Mouse (Mus musculus) embryonic fibroblast, embryonic 13.5 days (primary cell): ENCODE data around the gene Optn.

Source experiments
- CTCF ChIP-seq: IDR thresholded peaks from 2 replicates; pipeline ENCODE4 v1.5.1; 2011; ENCODE audit warnings: mild to moderate bottlenecking, control low read depth, low read length, moderate library complexity, borderline replicate concordance; ENCODE audit not compliant: insufficient read depth
- POLR2A ChIP-seq: IDR thresholded peaks from 2 replicates; pipeline ENCODE4 v1.6.1; 2011; ENCODE audit warnings: low read depth, mild to moderate bottlenecking, control low read depth, low read length, moderate library complexity

DNA sequence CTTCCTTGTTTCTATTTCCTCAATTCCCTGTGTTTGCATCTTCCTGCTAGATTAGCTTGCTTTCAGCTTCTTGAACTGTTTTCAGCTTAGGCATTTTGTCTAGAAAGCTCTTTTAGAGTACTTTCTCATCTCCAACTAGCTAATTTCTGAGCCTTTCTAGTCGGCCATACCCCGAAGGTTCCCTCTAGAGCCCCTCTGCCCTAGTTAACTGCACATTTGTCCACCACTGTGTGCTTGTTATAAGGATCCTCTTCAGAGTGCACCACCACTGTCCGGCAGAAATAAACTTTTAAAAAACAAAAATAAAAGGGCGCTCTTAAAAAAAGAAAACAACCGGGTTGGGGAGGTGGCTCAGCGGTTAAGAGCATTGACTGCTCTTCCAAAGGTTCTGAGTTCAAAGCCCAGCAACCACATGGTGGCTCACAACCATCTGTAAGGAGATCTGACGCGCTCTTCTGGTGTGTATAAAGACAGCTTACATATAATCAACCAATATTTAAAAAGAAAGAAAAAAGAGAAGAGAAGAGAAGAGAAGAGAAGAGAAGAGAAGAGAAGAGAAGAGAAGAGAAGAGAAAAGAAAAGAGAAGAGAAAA, 51.9 kb downstream of the Optn start:
- TF ChIP-seq CTCF (no peak), POLR2A (no peak)
